9 mouse cellular contexts compared by ENCODE assay signal in genomic region chr17:34128264-34128937, GRCm38 (mm10). TPM values are rescaled to one million over a fixed set of nuclear protein-coding genes. Genes with fewer than 3 reads are reported as not detected.
DNase-seq lines count a peak whose midpoint lies in the region; ATAC-seq lines count a peak whose summit lies in the region.
"Had no signal": no experiment of that assay in that cellular context is flagged by ENCODE, and none has a peak within 500 bp of the region (broad histone marks: within the 10 kb centered on the region; RNA-seq: fewer than 3 reads in every experiment).

No protein-coding gene starts in this region.

- WGBS in neural tube, embryonic 11.5 days: 20% methylated on average over 13 of the region's 13 CpGs
- 26% methylated on average over 13 of the region's 13 CpGs for WGBS in liver, embryonic 12.5 days (ENCODE audit: insufficient replicate concordance)
- 29% methylated on average over 13 of the region's 13 CpGs for WGBS in stomach, embryonic 15.5 days

- peak; percentile 22 for DNase-seq in embryo, embryonic 10 days (ENCODE audit: low spot score)
- DNase-seq in embryo, embryonic 11 days: no peak
- no peak for DNase-seq in neural tube, embryonic 11.5 days (ENCODE audit: low spot score)
- DNase-seq in neural tube, embryonic 10.5 days (ENCODE audit: extremely low spot score, low spot score): no peak
- DNase-seq in urinary bladder, postnatal 14 days (ENCODE audit: low spot score): no peak
- DNase-seq in kidney, postnatal 10 days: no peak

- no peak overlapping the region for H3K9ac ChIP-seq in neural tube, embryonic 11.5 days (ENCODE audit: low read length)
- H3K9ac ChIP-seq in liver, embryonic 12.5 days: no peak overlapping the region
- H3K9ac ChIP-seq in stomach, embryonic 15.5 days: no peak overlapping the region

- no peak overlapping the region for H3K4me3 ChIP-seq in neural tube, embryonic 11.5 days (ENCODE audit: low read depth, low read length)
- no peak overlapping the region for H3K4me3 ChIP-seq in liver, embryonic 12.5 days
- no peak overlapping the region for H3K4me3 ChIP-seq in stomach, embryonic 15.5 days (replicated peaks)

- no peaks in the 10 kb centered on the region for H3K9me3 ChIP-seq in neural tube, embryonic 11.5 days (ENCODE audit: control insufficient read depth, low read length)
- H3K9me3 ChIP-seq in liver, embryonic 12.5 days (replicated peaks): no peaks in the 10 kb centered on the region
- no peaks in the 10 kb centered on the region for H3K9me3 ChIP-seq in stomach, embryonic 15.5 days

- no peaks in the 10 kb centered on the region for H3K36me3 ChIP-seq in neural tube, embryonic 11.5 days (ENCODE audit: control insufficient read depth, insufficient read depth, low read length)
- H3K36me3 ChIP-seq in liver, embryonic 12.5 days: no peaks in the 10 kb centered on the region
- peaks cover 8% of the 10 kb centered on the region; the same call in 1 of the 2 replicates for H3K36me3 ChIP-seq in stomach, embryonic 15.5 days

- peaks cover 14% of the 10 kb centered on the region for H3K4me1 ChIP-seq in neural tube, embryonic 11.5 days (ENCODE audit: control insufficient read depth, insufficient read depth, low read length)
- peaks cover 59% of the 10 kb centered on the region for H3K4me1 ChIP-seq in liver, embryonic 12.5 days
- peaks cover 37% of the 10 kb centered on the region for H3K4me1 ChIP-seq in stomach, embryonic 15.5 days

- no peak overlapping the region for H3K27ac ChIP-seq in neural tube, embryonic 11.5 days (ENCODE audit: low read depth, low read length)
- H3K27ac ChIP-seq in liver, embryonic 12.5 days: no peak overlapping the region
- no peak overlapping the region for H3K27ac ChIP-seq in stomach, embryonic 15.5 days

- no peak for ATAC-seq in neural tube, embryonic 11.5 days (ENCODE audit: insufficient read depth, low FRiP score, low TSS enrichment)
- no peak for ATAC-seq in liver, embryonic 12.5 days
- ATAC-seq in stomach, embryonic 15.5 days (ENCODE audit: insufficient read depth, low FRiP score, low read depth): no peak

- H3K27me3 ChIP-seq in neural tube, embryonic 11.5 days (ENCODE audit: control insufficient read depth, insufficient read depth, low read length): no peaks in the 10 kb centered on the region
- peaks cover 40% of the 10 kb centered on the region for H3K27me3 ChIP-seq in liver, embryonic 12.5 days (replicated peaks)
- H3K27me3 ChIP-seq in stomach, embryonic 15.5 days (replicated peaks): no peaks in the 10 kb centered on the region

- H3K4me2 ChIP-seq in neural tube, embryonic 11.5 days (ENCODE audit: low read depth): peak overlapping the region; percentile 9; the same call in 1 of the 2 replicates
- peak overlapping the region; percentile 24 for H3K4me2 ChIP-seq in liver, embryonic 12.5 days
- peak overlapping the region; percentile 17; the same call in 1 of the 2 replicates for H3K4me2 ChIP-seq in stomach, embryonic 15.5 days

RNA-seq across cellular contexts. Expression of gene Brd2, which starts 6.0 kb away (rescaled TPM):
- polyA plus RNA-seq in neural tube, embryonic 11.5 days (2014; fragmentation: Nextera tagmentation; extraction: Ambion mirVana): 116 and 133 TPM in 2 replicates
- polyA plus RNA-seq in liver, embryonic 12.5 days (2016; fragmentation: Nextera tagmentation; extraction: Ambion mirVana): 59.9 and 66.1 TPM in 2 replicates
- 98.3 and 107 TPM in 2 replicates for polyA plus RNA-seq in stomach, embryonic 15.5 days (2015; fragmentation: Nextera tagmentation; extraction: Ambion mirVana)

RNA-seq across cellular contexts. Expression of gene H2-DMa, which starts 9.1 kb away (rescaled TPM):
- polyA plus RNA-seq in neural tube, embryonic 11.5 days (2014; fragmentation: Nextera tagmentation; extraction: Ambion mirVana): 9.2 and 10.3 TPM in 2 replicates
- 3.1 and 4.3 TPM in 2 replicates for polyA plus RNA-seq in liver, embryonic 12.5 days (2016; fragmentation: Nextera tagmentation; extraction: Ambion mirVana)
- 10.8 and 12.1 TPM in 2 replicates for polyA plus RNA-seq in stomach, embryonic 15.5 days (2015; fragmentation: Nextera tagmentation; extraction: Ambion mirVana)

RNA-seq across cellular contexts. Expression of gene H2-DMb2, which starts 14.7 kb away (rescaled TPM):
- polyA plus RNA-seq in neural tube, embryonic 11.5 days (2014; fragmentation: Nextera tagmentation; extraction: Ambion mirVana): not detected in 2 replicates
- polyA plus RNA-seq in liver, embryonic 12.5 days (2016; fragmentation: Nextera tagmentation; extraction: Ambion mirVana): 0.30 and 0.35 TPM in 2 replicates
- 0.58 and 0.87 TPM in 2 replicates for polyA plus RNA-seq in stomach, embryonic 15.5 days (2015; fragmentation: Nextera tagmentation; extraction: Ambion mirVana)
- polyA plus RNA-seq: embryonic facial prominence, embryonic 11.5 days had no signal

RNA-seq across cellular contexts. Expression of gene H2-DMb1, which starts 24.5 kb away (rescaled TPM):
- not detected in 2 replicates for polyA plus RNA-seq in neural tube, embryonic 11.5 days (2014; fragmentation: Nextera tagmentation; extraction: Ambion mirVana)
- polyA plus RNA-seq in liver, embryonic 12.5 days (2016; fragmentation: Nextera tagmentation; extraction: Ambion mirVana): 0.21 and 0.45 TPM in 2 replicates
- polyA plus RNA-seq in stomach, embryonic 15.5 days (2015; fragmentation: Nextera tagmentation; extraction: Ambion mirVana): 2.2 and 2.8 TPM in 2 replicates

RNA-seq across cellular contexts. Expression of gene H2-Oa, which starts 36.3 kb away (rescaled TPM):
- 0.93 TPM in 1 of 2 replicates, not detected in the other for polyA plus RNA-seq in neural tube, embryonic 11.5 days (2014; fragmentation: Nextera tagmentation; extraction: Ambion mirVana)
- polyA plus RNA-seq in liver, embryonic 12.5 days (2016; fragmentation: Nextera tagmentation; extraction: Ambion mirVana): 0.37 and 0.56 TPM in 2 replicates
- polyA plus RNA-seq in stomach, embryonic 15.5 days (2015; fragmentation: Nextera tagmentation; extraction: Ambion mirVana): 0.79 and 1.2 TPM in 2 replicates
